10 mouse cellular contexts compared by ENCODE assay signal in the genomic region with DNA sequence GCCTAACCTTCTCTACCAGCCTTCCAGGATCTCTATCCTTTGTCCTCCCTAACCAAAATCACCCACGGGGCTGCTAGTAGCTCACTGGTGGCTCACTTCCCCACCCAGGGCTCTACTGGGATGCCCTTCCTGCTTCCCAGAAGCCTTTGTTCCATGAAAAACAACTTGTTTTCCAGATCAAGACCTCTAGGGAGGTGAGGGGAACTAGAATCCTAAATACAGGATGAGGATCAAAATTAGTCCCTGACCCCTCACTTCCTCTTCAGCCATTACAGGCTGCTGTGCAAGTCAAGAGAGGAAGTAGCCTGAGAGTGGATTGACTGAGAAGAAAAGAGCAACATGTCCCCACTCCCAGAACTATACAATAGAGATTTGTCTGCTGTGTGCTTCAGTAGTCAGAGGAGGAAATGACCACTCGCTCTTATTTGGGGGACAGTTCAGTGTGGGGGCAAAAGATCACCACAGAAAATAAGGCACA.
A peak's percentile ranks its signal among the peaks of the same experiment; 100 is the strongest.
DNase-seq lines count a peak whose midpoint lies in the region; ATAC-seq lines count a peak whose summit lies in the region.
"Had no signal": no experiment of that assay in that cellular context is flagged by ENCODE, and none has a peak within 500 bp of the region (broad histone marks: within the 10 kb centered on the region; RNA-seq: fewer than 3 reads in every experiment).

No protein-coding gene starts in this region.

- no peak for ATAC-seq in heart, embryonic 12.5 days (ENCODE audit: insufficient number of reproducible peaks, low FRiP score)
- 0 out of 2 replicates have a peak, but pooled peaks have one; percentile 16 for ATAC-seq in liver, embryonic 16.5 days (ENCODE audit: low read depth)
- ATAC-seq in midbrain, embryonic 16.5 days: no peak
- no peak for ATAC-seq in midbrain, embryonic 13.5 days

- no peaks in the 10 kb centered on the region for H3K9me3 ChIP-seq in heart, embryonic 12.5 days (replicated peaks)
- H3K9me3 ChIP-seq in liver, embryonic 16.5 days (replicated peaks; ENCODE audit: control insufficient read depth, low read length): no peaks in the 10 kb centered on the region
- H3K9me3 ChIP-seq in midbrain, embryonic 16.5 days (replicated peaks; ENCODE audit: control insufficient read depth, low read length, poor library complexity, severe bottlenecking): no peaks in the 10 kb centered on the region
- no peaks in the 10 kb centered on the region for H3K9me3 ChIP-seq in midbrain, embryonic 13.5 days
- H3K9me3 ChIP-seq: midbrain, embryonic 12.5 days had no signal

- no peaks in the 10 kb centered on the region for H3K36me3 ChIP-seq in heart, embryonic 12.5 days
- H3K36me3 ChIP-seq in liver, embryonic 16.5 days (ENCODE audit: control insufficient read depth, insufficient read depth): no peaks in the 10 kb centered on the region
- no peaks in the 10 kb centered on the region for H3K36me3 ChIP-seq in midbrain, embryonic 16.5 days (ENCODE audit: control insufficient read depth, insufficient read depth, low read length)
- H3K36me3 ChIP-seq in midbrain, embryonic 13.5 days: no peaks in the 10 kb centered on the region
- H3K36me3 ChIP-seq: midbrain, embryonic 12.5 days had no signal

- H3K9ac ChIP-seq in heart, embryonic 12.5 days: no peak overlapping the region
- no peak overlapping the region for H3K9ac ChIP-seq in liver, embryonic 16.5 days (ENCODE audit: low read depth, low read length)
- no peak overlapping the region for H3K9ac ChIP-seq in midbrain, embryonic 16.5 days (ENCODE audit: low read depth, low read length)
- H3K9ac ChIP-seq in midbrain, embryonic 13.5 days (replicated peaks): no peak overlapping the region
- H3K9ac ChIP-seq: midbrain, embryonic 12.5 days had no signal

- DNase-seq in heart, adult 18-20 months: peak; percentile 57 to 88
- DNase-seq in R1 (ENCODE audit: low read depth, low spot score): peak; percentile 33
- peak; percentile 69 to 89 for DNase-seq in heart, adult 9 months (ENCODE audit: low spot score in 2 of 2)
- DNase-seq in cerebellum, adult 11 months: no peak
- DNase-seq: cerebellum, adult 18-20 months had no signal

- WGBS in heart, embryonic 12.5 days: 41% methylated on average over 2 of the region's 2 CpGs
- 22% methylated on average over 2 of the region's 2 CpGs for WGBS in liver, embryonic 16.5 days (ENCODE audit: insufficient replicate concordance)
- WGBS in midbrain, embryonic 16.5 days: 67% methylated on average over 2 of the region's 2 CpGs
- 69% methylated on average over 2 of the region's 2 CpGs for WGBS in midbrain, embryonic 13.5 days

- no peak overlapping the region for H3K4me2 ChIP-seq in heart, embryonic 12.5 days
- H3K4me2 ChIP-seq in liver, embryonic 16.5 days (ENCODE audit: low read depth, low read length): no peak overlapping the region
- no peak overlapping the region for H3K4me2 ChIP-seq in midbrain, embryonic 16.5 days (ENCODE audit: low read length)
- H3K4me2 ChIP-seq in midbrain, embryonic 13.5 days (replicated peaks): no peak overlapping the region
- H3K4me2 ChIP-seq: midbrain, embryonic 12.5 days had no signal

- H3K4me1 ChIP-seq in heart, embryonic 12.5 days (replicated peaks): peaks cover 8% of the 10 kb centered on the region; the same call in 1 of the 2 replicates
- no peaks in the 10 kb centered on the region for H3K4me1 ChIP-seq in liver, embryonic 16.5 days (ENCODE audit: control insufficient read depth, low read depth, low read length)
- H3K4me1 ChIP-seq in midbrain, embryonic 16.5 days (ENCODE audit: control insufficient read depth, insufficient read depth, low read length): no peaks in the 10 kb centered on the region
- no peaks in the 10 kb centered on the region for H3K4me1 ChIP-seq in midbrain, embryonic 13.5 days (replicated peaks)
- H3K4me1 ChIP-seq: midbrain, embryonic 12.5 days had no signal

- no peaks in the 10 kb centered on the region for H3K27me3 ChIP-seq in heart, embryonic 12.5 days (replicated peaks)
- no peaks in the 10 kb centered on the region for H3K27me3 ChIP-seq in liver, embryonic 16.5 days (ENCODE audit: control insufficient read depth, insufficient read depth, low read depth, low read length)
- no peaks in the 10 kb centered on the region for H3K27me3 ChIP-seq in midbrain, embryonic 16.5 days (ENCODE audit: control insufficient read depth, insufficient read depth, low read depth, low read length)
- H3K27me3 ChIP-seq in midbrain, embryonic 13.5 days: no peaks in the 10 kb centered on the region
- H3K27me3 ChIP-seq: midbrain, embryonic 12.5 days had no signal

- H3K4me3 ChIP-seq in heart, embryonic 12.5 days: no peak overlapping the region
- H3K4me3 ChIP-seq in liver, embryonic 16.5 days (ENCODE audit: low read depth, low read length): no peak overlapping the region
- no peak overlapping the region for H3K4me3 ChIP-seq in midbrain, embryonic 16.5 days (ENCODE audit: low read depth, low read length)
- no peak overlapping the region for H3K4me3 ChIP-seq in midbrain, embryonic 13.5 days (replicated peaks)
- H3K4me3 ChIP-seq: midbrain, embryonic 12.5 days had no signal

- H3K27ac ChIP-seq in heart, embryonic 12.5 days (ENCODE audit: poor library complexity, severe bottlenecking): no peak overlapping the region
- H3K27ac ChIP-seq in liver, embryonic 16.5 days (ENCODE audit: low read length): no peak overlapping the region
- H3K27ac ChIP-seq in midbrain, embryonic 16.5 days (ENCODE audit: low read length): no peak overlapping the region
- H3K27ac ChIP-seq in midbrain, embryonic 13.5 days: no peak overlapping the region
- H3K27ac ChIP-seq: midbrain, embryonic 12.5 days had no signal
